Mouse (Mus musculus) spleen, adult 2 months (tissue): Measurements from ENCODE around the gene Pitpna. TPM values are rescaled to one million over a fixed set of nuclear protein-coding genes. Genes with fewer than 3 reads are reported as not detected.

ENCODE experiments used
- DNase-seq, 2 experiments: peaks; one replicate each; pipeline versions ENCODE4 v3.0.0 to v3.0.0-alpha.2; 2012 to 2021; ENCODE audit warnings: low spot score in 2 of 2, low read depth in 1 of 2
- H3K27ac ChIP-seq: fragments of 200-500 bp; 2 replicates; pipeline ENCODE4 v1.5.1; 2012; ENCODE audit warnings: low read length, inconsistent platforms; ENCODE audit not compliant: insufficient read depth
- H3K27me3 ChIP-seq: fragments of 200-500 bp; 2 replicates; pipeline ENCODE4 v1.6.1; 2012; ENCODE audit warnings: mild to moderate bottlenecking, moderate library complexity, low read length, inconsistent platforms; ENCODE audit not compliant: control insufficient read depth, insufficient read depth
- H3K36me3 ChIP-seq: fragments of 200-500 bp; 2 replicates; pipeline ENCODE4 v1.6.1; 2012; ENCODE audit warnings: mild to moderate bottlenecking, low read length, inconsistent platforms; ENCODE audit not compliant: control insufficient read depth, insufficient read depth
- H3K4me1 ChIP-seq: fragments of 200-500 bp; 2 replicates; pipeline ENCODE4 v1.6.1; 2011; ENCODE audit warnings: inconsistent platforms; ENCODE audit not compliant: control insufficient read depth, insufficient read depth, insufficient read length
- H3K4me3 ChIP-seq: fragments of 200-500 bp; 2 replicates; pipeline ENCODE4 v1.5.1; 2011; ENCODE audit warnings: mild to moderate bottlenecking, inconsistent platforms; ENCODE audit not compliant: insufficient read depth, insufficient read length; ENCODE audit errors: extremely low read depth
- CTCF ChIP-seq: fragments of 200-500 bp; IDR thresholded peaks from 2 replicates; pipeline ENCODE4 v1.5.1; 2011; ENCODE audit warnings: mild to moderate bottlenecking, inconsistent platforms; ENCODE audit not compliant: insufficient read depth, insufficient read length, insufficient replicate concordance; ENCODE audit errors: extremely low read depth
- POLR2A ChIP-seq: fragments of 200-500 bp; IDR thresholded peaks from 2 replicates; pipeline ENCODE4 v1.6.1; 2011; ENCODE audit warnings: low read depth, low read length, inconsistent platforms
- WGBS: fragments of 180-500 bp; shearing (Covaris S2); methylation state at CpG from one replicate; pipeline ENCODE4 v1.1.7; 2018; 5-methylcytosine and 5-hydroxymethylcytosine counted together
- polyA plus RNA-seq: library from polyadenylated mRNA; depleted of rRNA; stranded (reverse); fragments of >200 nt; gene quantifications from 2 replicates; pipeline ENCODE4 v1.2.3, GENCODE M21; 2012; rRNA removed

Gene Pitpna
- polyA plus RNA-seq = 51.7 and 54.1 TPM in 2 replicates

DNA sequence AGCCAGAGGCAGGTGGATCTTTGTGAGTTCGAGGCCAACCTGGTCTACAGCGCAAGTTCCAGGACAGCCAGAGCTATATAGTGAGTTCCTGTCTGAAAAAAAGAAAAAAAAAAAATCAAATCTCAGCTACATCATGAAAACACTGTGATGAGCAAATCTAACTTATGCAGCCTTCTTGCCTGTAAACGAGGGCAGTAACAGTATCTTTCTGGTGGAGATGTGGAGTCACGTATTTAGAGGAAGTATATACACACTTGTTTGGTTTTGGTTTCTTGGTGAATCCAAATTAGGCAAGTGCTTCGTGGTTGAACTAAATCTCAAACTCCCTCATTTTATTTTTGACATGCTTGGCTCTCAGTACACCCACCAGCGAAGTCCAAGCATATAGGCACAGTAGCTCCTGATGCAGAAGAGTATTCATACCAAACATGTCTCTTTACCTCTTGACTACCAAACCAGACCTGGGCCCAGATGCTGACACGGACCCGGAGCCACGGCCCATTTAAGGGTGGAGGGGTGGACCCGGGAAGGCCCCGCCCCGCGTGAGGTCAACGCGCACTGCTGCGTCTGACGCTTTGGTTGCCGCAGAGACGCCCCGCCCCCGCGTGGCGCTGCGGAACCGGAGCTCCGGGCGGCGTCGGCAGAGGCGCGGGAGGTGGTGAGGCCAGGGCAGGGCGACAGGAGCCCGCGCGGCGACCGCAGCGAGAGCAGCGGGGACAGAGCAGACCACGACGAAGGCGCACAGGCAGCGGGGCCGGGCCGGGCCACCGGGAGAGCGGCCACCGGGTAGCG lies at the start of gene Pitpna:
TSS of gene Pitpna (plus strand) at position 605 of the 792 bp plus-strand sequence.
- TF ChIP-seq POLR2A (peak; percentile 89), CTCF (no peak)
- 3% methylated on average over 49 of the region's 49 CpGs for WGBS
- Histone ChIP-seq H3K27me3 (no peaks in the 10 kb centered on the region), H3K36me3 (peaks cover 2% of the 10 kb centered on the region), H3K4me1 (peaks cover 18% of the 10 kb centered on the region; the same call in 1 of the 2 replicates), H3K27ac (peak within 1 kb of the TSS; percentile 97), H3K4me3 (peak within 1 kb of the TSS; percentile 80)
- DNase-seq = peak; percentile 89 to 97

DNA sequence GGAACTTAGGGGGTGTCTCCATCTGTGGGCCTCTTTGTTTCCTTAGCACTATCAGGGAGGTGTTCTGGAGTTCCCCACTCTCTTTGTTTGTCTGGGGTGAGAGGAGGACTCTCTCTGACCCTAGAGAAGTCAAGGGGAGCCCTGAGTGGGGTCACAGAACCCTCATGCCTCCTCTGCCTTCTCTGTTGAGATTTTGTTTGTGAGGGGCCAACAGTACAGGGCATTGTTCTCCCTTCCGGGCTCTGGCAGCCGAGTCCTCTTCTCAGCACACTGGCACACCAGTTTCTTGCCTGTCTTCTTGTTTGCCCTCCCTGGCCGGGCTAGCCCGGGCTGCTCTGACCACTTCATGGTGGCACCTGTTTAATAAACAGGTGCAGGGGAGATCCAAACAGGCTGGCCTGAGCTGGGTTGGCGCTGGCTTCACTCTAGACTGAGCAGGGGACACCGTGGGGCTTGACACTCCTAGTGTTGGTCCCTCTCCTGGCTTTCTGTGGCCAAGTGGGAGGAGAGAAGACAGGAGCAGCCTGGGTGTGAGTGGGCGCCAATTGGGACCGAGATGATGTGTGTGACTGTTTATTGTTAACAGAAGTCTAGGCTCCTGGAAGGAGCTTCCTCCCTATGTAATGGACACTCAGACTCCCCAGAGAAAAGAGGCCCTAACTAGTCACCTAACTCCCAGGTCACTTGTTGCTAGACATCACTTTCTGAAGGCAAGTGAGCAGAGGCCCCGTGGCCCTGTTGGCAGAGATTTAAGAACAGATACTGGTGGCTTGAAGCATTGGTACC lies 49.5 kb upstream of the Pitpna start:
- H3K36me3 ChIP-seq = peaks cover 8% of the 10 kb centered on the region
- TF ChIP-seq POLR2A = no peak
- no peak for TF ChIP-seq CTCF
- DNase-seq = no peak
- WGBS = 62% methylated on average over 9 of the region's 9 CpGs
- peak overlapping the region; percentile 51 for H3K27ac ChIP-seq
- no peaks in the 10 kb centered on the region for H3K27me3 ChIP-seq
- peaks cover 50% of the 10 kb centered on the region for H3K4me1 ChIP-seq
- no peak overlapping the region for H3K4me3 ChIP-seq

DNA sequence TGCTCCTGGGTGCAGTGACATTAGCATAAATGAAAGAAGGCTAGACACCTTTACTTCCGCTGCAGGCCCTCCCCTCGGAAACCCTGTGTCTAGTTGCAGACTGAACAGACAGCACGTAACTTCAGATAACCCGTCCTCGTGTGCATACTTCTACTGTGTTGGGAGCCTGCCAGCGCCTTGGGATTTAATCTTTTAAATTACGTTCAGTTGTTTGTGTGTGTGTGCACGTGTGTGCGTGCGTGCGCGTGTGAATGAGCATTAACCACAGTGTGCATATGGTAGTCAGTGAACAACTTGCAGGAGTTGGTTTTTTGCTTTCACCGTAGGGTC lies 49.0 kb upstream of the Pitpna start:
- H3K27ac ChIP-seq = peak overlapping the region; percentile 51

DNA sequence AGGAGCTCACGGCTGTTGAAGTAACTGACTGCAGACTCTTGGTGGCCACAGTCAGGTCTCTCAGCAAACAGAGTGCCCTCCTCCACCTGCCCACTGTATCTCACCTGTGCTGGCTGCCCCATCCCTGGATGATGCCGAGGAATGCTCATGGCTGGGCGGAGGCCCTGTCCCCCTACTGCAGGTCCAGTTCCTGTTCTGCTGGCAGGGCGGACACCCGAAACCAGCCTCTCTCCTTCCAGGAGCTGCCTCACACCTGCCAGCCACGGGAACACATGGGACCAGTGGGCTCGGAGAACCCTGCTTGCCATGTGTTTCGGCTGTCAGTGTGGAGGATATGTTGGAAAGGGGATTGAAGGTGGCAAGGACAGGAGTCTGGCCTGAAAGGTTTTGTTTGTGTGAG lies 47.7 kb upstream of the Pitpna start:
- Histone ChIP-seq H3K4me3 (no peak overlapping the region), H3K4me1 (peaks cover 40% of the 10 kb centered on the region), H3K36me3 (peaks cover 17% of the 10 kb centered on the region), H3K27ac (no peak overlapping the region), H3K27me3 (no peaks in the 10 kb centered on the region)
- TF ChIP-seq CTCF (no peak), POLR2A (no peak)
- DNase-seq = no peak
- WGBS = 84% methylated on average over 8 of the region's 8 CpGs

More for the DNA sequence above, 49.0 kb upstream of the Pitpna start:
- Histone ChIP-seq H3K4me3 (no peak overlapping the region), H3K27me3 (no peaks in the 10 kb centered on the region), H3K4me1 (peaks cover 48% of the 10 kb centered on the region), H3K36me3 (peaks cover 8% of the 10 kb centered on the region)
- DNase-seq = no peak
- 66% methylated on average over 13 of the region's 13 CpGs for WGBS
- TF ChIP-seq CTCF = no peak
- TF ChIP-seq POLR2A = no peak

DNA sequence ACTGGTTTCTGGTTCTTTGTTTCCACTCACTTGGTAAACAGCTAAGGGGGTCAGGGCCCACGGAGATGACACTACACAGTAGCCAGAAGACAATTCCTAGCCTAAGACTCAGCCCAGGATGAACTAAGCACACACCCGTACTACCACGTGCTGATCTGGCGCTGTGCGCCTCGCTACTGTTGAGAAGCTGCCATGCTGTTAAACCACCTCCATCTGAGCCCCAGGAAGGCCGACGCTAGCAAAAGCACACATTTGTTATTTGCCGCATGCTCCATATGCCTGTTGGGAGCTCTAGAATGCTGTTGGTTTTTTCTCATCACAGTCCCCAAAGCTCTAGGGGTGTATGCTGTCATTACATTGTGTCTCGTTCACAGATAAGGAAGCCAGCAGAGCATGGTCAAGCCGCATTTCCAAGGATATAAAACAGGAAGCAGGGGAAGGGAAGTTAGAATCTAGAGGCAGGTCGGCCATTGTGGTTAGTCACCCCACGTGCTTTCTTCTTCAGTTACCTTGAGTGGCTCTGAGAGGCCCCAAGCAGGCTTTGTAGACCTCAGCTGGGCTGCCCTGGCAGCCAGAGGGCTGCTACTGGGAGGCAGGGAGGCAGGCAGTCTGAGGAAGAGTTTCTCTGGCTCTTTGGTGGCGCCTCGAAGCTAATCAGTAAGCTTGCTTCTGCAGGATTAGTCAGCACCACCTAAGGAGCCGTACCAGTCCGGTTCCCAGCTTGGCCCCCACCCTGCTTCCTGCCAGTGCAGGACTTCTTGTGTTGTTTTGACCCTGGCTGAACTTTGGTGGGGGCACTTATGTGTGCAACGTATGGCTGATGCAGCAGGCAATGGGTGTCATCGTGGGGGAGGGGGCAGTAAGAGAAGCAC lies 47.0 kb upstream of the Pitpna start:
- DNase-seq = no peak
- TF ChIP-seq POLR2A = no peak
- TF ChIP-seq CTCF = no peak
- Histone ChIP-seq H3K27ac (peak overlapping the region; percentile 74), H3K27me3 (no peaks in the 10 kb centered on the region), H3K4me3 (no peak overlapping the region), H3K36me3 (peaks cover 24% of the 10 kb centered on the region), H3K4me1 (peaks cover 39% of the 10 kb centered on the region)
- 41% methylated on average over 19 of the region's 19 CpGs for WGBS

DNA sequence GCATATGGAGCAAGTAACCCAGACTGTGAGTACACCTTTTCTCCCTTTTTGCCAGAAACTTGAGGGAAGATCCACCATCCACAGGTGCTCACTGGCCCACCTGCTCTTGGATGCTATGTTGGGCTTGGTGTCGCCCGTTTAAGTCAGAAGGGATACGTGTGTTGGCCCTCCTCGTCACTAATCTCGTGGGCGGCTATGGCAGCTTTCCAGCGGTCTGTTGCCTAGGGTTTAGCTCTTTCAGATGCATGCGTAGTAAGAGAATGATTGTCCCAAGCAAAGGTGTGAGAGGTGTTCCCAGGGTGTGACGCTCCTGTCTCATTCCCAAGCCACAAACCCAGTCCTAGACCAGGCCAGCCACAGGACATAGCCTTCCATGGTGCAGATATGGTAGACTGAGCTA lies 43.2 kb upstream of the Pitpna start:
- Histone ChIP-seq H3K27me3 (no peaks in the 10 kb centered on the region), H3K4me1 (peaks cover 18% of the 10 kb centered on the region), H3K4me3 (no peak overlapping the region), H3K27ac (no peak overlapping the region), H3K36me3 (peaks cover 36% of the 10 kb centered on the region)
- TF ChIP-seq CTCF = no peak
- no peak for TF ChIP-seq POLR2A
- WGBS = 92% methylated on average over 9 of the region's 9 CpGs
- DNase-seq = no peak

DNA sequence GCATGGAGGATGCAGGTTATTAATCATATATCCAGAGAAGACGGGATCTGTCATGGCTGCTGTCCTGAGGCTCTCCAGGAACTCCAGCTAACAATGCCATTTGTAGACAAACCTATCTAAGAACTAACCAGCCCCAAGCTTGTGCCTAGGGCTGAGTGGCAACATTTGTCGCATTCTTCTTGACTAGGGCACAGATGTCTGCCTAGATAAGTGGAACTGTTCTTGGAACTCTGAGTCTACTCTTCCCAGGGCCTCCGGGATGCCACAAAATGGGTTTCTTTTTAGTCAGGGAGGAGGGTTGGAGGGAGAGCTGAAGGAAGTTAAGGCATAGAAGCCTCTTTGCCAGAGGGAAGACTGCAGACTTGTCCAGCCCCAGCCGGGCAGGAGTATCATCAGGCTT lies 41.8 kb upstream of the Pitpna start:
- H3K27me3 ChIP-seq = no peaks in the 10 kb centered on the region
- H3K4me1 ChIP-seq = peaks cover 9% of the 10 kb centered on the region; the same call in 1 of the 2 replicates
- H3K27ac ChIP-seq = no peak overlapping the region
- H3K4me3 ChIP-seq = no peak overlapping the region
- 87% methylated on average over 4 of the region's 4 CpGs for WGBS
- peaks cover 34% of the 10 kb centered on the region for H3K36me3 ChIP-seq
- TF ChIP-seq CTCF = no peak
- TF ChIP-seq POLR2A = no peak
- DNase-seq = no peak
